Mouse (Mus musculus): ENCODE measurements around the gene Lgals8. TPM values are rescaled to one million over a fixed set of nuclear protein-coding genes. Genes with fewer than 3 reads are reported as not detected.
A peak's percentile ranks its signal among the peaks of the same experiment; 100 is the strongest.

Lgals8 gene
- polyA plus RNA-seq, 1 experiment from 2014 or later, result 20.8 TPM

DNA sequence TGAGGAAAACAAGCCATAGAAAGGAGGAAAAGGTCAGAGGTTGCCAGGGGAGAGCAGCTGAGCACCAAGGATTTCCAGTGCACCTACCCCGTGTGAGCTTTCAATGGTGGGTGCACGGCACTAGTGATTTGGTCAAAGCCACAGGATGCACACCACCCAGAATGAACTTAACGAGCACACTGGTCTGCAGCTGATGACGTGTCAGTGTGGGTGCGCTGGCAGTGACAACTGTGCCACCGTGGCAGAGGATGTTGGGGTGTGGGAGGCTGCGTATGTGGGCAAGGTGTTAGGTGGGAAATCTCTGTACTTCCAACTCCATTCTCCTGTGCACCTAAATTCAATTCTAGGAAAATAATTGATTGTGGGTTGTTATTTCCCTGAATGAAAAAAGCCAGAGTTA, 34.4 kb upstream of the Lgals8 start:
- 82% methylated on average over 7 of the region's 7 CpGs for WGBS
- Histone ChIP-seq H3K4me3 (ENCODE audit: low read depth, low read length) (no peak overlapping the region), H3K9ac (no peak overlapping the region), H3K4me1 (ENCODE audit: insufficient read depth) (no peaks in the 10 kb centered on the region), H3K27ac (ENCODE audit: low read depth) (no peak overlapping the region), H3K27me3 (ENCODE audit: insufficient read depth, low read length) (no peaks in the 10 kb centered on the region), H3K4me2 (no peak overlapping the region), H3K9me3 (ENCODE audit: low read depth, low read length) (no peaks in the 10 kb centered on the region), H3K36me3 (ENCODE audit: insufficient read depth) (no peaks in the 10 kb centered on the region)
- ATAC-seq (ENCODE audit: insufficient read depth) (no peak), DNase-seq (no peak)
- TF ChIP-seq CTCF (IDR thresholded peaks at IDR 0.05; ENCODE audit: low read depth), result no peak

DNA sequence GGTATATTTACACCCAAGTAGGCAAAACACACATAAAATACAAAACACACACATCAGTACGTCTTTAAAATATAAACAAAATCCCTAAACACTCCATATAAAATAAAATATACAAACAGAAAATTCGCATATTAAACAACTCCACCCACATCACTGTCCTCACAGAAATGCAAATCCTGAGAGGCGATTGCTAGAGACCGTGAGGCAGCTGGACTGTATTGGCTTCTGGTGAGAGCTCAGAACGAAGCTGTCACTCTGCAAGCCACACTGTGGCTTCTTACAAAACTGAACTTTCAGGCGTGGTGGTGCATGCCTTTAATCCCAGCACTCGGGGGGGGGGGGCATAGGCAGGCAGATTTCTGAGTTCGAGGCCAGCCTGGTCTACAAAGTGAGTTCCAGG, 33.1 kb upstream of the Lgals8 start:
- Histone ChIP-seq H3K4me1 (ENCODE audit: insufficient read depth) (no peaks in the 10 kb centered on the region), H3K27ac (ENCODE audit: low read depth) (no peak overlapping the region), H3K4me3 (ENCODE audit: low read depth, low read length) (no peak overlapping the region), H3K36me3 (ENCODE audit: insufficient read depth) (no peaks in the 10 kb centered on the region), H3K9ac (no peak overlapping the region), H3K27me3 (ENCODE audit: insufficient read depth, low read length) (no peaks in the 10 kb centered on the region), H3K9me3 (ENCODE audit: low read depth, low read length) (no peaks in the 10 kb centered on the region), H3K4me2 (no peak overlapping the region)
- WGBS, result 34% methylated on average over 8 of the region's 8 CpGs
- TF ChIP-seq CTCF (IDR thresholded peaks at IDR 0.05; ENCODE audit: low read depth), result no peak
- DNase-seq (peak; percentile 70), ATAC-seq (ENCODE audit: insufficient read depth) (peak; percentile 88)

DNA sequence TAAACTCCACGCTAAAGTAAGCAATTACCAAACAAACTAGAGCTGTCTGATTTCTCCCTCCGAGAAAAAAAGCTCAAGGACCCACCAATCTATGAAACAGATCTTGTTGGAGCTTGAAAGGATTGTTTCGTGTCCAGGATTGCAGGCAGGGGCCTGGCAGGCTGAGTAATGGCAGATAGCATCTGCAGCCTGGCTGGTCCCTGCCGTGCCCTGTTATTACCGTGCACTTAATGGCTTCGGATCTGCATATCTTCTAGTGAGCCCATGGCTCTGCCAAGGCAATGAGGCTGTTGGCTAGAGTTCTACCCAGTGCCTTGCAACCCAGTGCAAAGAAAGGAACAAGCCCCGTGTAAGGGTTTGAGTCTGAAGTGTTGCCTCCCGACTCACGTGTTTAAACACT, 30.0 kb upstream of the Lgals8 start:
- Histone ChIP-seq H3K4me3 (ENCODE audit: low read depth, low read length) (no peak overlapping the region), H3K9me3 (ENCODE audit: low read depth, low read length) (no peaks in the 10 kb centered on the region), H3K4me2 (no peak overlapping the region), H3K36me3 (ENCODE audit: insufficient read depth) (no peaks in the 10 kb centered on the region), H3K9ac (no peak overlapping the region), H3K27me3 (ENCODE audit: insufficient read depth, low read length) (no peaks in the 10 kb centered on the region), H3K4me1 (ENCODE audit: insufficient read depth) (no peaks in the 10 kb centered on the region), H3K27ac (ENCODE audit: low read depth) (no peak overlapping the region)
- 90% methylated on average over 9 of the region's 9 CpGs for WGBS
- no peak for TF ChIP-seq CTCF (IDR thresholded peaks at IDR 0.05; ENCODE audit: low read depth)
- DNase-seq, result no peak
- no peak for ATAC-seq (ENCODE audit: insufficient read depth)

DNA sequence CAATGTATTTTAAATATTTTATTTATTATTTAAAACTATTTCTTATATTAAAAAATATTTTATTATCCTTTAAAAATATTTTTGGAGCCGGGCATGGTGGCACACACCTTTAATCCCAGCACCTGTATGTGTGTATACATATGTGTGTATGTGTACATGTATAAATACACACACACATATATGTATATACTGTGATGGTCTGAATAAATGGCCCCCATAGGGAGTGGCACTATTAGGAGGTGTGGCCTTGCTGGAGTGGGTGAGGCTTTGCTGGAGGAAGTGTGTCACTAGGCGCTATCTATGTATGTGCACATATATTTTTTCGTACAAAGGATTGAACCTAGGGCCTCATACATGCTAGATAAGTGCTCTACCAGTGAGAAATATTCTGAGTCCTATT, 27.8 kb upstream of the Lgals8 start:
- Histone ChIP-seq H3K4me1 (ENCODE audit: insufficient read depth) (no peaks in the 10 kb centered on the region), H3K9ac (no peak overlapping the region), H3K9me3 (ENCODE audit: low read depth, low read length) (no peaks in the 10 kb centered on the region), H3K27me3 (ENCODE audit: insufficient read depth, low read length) (no peaks in the 10 kb centered on the region), H3K4me2 (no peak overlapping the region), H3K4me3 (ENCODE audit: low read depth, low read length) (no peak overlapping the region), H3K36me3 (ENCODE audit: insufficient read depth) (no peaks in the 10 kb centered on the region), H3K27ac (ENCODE audit: low read depth) (no peak overlapping the region)
- TF ChIP-seq CTCF (IDR thresholded peaks at IDR 0.05; ENCODE audit: low read depth), result no peak
- WGBS, result 87% methylated on average over 3 of the region's 3 CpGs
- no peak for ATAC-seq (ENCODE audit: insufficient read depth)
- DNase-seq, result no peak

DNA sequence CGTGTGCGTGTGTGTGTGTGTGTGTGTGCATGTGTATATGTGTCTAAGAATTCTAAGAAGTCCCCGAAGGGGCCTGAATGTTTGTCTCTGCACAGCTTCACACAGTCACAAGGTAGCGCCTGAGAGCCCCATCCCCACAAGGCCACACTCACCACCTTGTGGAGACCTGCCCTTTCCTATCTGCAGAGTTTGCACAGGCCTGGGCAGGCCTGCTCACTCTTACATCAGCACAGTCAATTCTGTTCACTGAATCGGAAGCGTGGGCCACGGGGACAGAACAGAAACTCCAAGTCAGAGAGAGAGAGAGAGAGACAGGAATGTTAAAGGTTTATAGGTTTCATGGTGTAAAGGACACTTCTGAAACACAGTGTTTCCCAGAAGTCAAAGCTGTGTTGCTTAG, 20.9 kb upstream of the Lgals8 start:
- H3K27me3 ChIP-seq (ENCODE audit: insufficient read depth, low read length), result no peaks in the 10 kb centered on the region
- H3K36me3 ChIP-seq (ENCODE audit: insufficient read depth), result no peaks in the 10 kb centered on the region
- H3K4me3 ChIP-seq (ENCODE audit: low read depth, low read length), result no peak overlapping the region
- WGBS, result 77% methylated on average over 7 of the region's 7 CpGs
- H3K4me1 ChIP-seq (ENCODE audit: insufficient read depth), result no peaks in the 10 kb centered on the region
- H3K4me2 ChIP-seq, result no peak overlapping the region
- H3K27ac ChIP-seq (ENCODE audit: low read depth), result no peak overlapping the region
- TF ChIP-seq CTCF (IDR thresholded peaks at IDR 0.05; ENCODE audit: low read depth), result no peak
- ATAC-seq (ENCODE audit: insufficient read depth), result peak; percentile 65
- no peaks in the 10 kb centered on the region for H3K9me3 ChIP-seq (ENCODE audit: low read depth, low read length)
- no peak overlapping the region for H3K9ac ChIP-seq
- DNase-seq, result no peak

DNA sequence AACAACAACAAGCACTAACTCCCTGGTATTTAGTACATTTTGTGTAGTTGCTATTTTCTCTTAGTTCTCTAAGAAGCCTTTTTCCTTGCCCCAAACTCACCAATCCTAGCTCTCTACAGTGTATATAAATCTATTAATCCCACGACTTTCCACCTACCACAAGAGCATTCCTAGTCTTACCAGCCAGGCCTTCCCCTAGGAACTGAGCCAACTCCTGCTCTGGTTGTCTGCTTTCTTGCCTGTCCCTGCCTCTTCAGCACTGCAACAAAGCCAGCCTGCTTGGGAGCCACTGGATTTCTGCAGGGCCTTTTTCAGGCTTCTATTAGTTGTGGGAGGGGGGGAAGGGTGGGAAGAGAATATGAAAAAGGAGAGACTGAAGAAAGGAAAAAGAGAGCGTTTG, 20.5 kb upstream of the Lgals8 start:
- H3K4me2 ChIP-seq, result no peak overlapping the region
- H3K36me3 ChIP-seq (ENCODE audit: insufficient read depth), result no peaks in the 10 kb centered on the region
- no peak overlapping the region for H3K9ac ChIP-seq
- H3K4me3 ChIP-seq (ENCODE audit: low read depth, low read length), result no peak overlapping the region
- no peaks in the 10 kb centered on the region for H3K9me3 ChIP-seq (ENCODE audit: low read depth, low read length)
- WGBS, result 60% methylated on average over 2 of the region's 2 CpGs
- no peak overlapping the region for H3K27ac ChIP-seq (ENCODE audit: low read depth)
- ATAC-seq (ENCODE audit: insufficient read depth), result no peak
- DNase-seq, result peak; percentile 20
- H3K4me1 ChIP-seq (ENCODE audit: insufficient read depth), result no peaks in the 10 kb centered on the region
- no peak for TF ChIP-seq CTCF (IDR thresholded peaks at IDR 0.05; ENCODE audit: low read depth)
- no peaks in the 10 kb centered on the region for H3K27me3 ChIP-seq (ENCODE audit: insufficient read depth, low read length)

DNA sequence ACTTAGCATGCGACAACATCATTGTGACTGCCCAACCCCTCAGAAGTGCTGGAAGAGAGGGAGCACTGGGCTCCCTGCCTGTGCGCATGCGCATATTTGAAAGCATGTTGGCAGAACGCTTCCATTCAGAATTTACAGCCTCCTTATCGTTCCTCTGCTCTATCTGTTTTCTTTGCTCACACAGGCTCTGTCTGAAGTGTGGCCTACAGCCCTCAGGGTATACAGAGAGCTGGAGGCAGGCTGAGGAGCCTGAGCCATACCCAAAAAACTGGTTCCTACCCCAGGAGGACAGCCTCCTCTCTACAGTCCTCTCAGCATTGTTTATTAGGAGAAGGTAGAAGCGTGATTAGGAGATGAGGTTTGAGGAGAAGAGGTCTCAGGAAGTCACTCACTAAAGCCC, 15.1 kb upstream of the Lgals8 start:
- no peak for DNase-seq
- no peak overlapping the region for H3K9ac ChIP-seq
- 70% methylated on average over 6 of the region's 6 CpGs for WGBS

DNA sequence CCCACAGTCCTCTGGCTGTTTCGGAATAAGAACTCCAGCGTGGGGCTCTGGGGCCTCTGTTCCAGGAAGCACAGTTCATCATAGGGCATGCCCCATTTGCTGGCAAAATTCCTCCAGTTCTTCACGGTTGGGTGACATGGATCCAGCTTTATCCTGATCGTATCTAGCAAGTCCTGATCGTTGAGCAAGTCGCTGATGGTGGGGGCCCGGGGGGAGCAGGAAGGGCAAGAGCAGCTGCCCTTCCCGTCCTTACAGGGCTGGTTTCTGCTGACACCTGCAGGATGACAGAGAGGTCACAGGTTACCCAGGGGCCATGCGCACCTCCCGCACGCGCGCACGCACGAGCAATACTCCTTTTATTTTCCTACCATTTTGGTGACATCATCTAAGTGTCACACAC, 13.6 kb upstream of the Lgals8 start:
- 78% methylated on average over 15 of the region's 15 CpGs for WGBS

More for the DNA sequence above, 15.1 kb upstream of the Lgals8 start:
- Histone ChIP-seq H3K27ac (ENCODE audit: low read depth) (no peak overlapping the region), H3K4me3 (ENCODE audit: low read depth, low read length) (no peak overlapping the region), H3K4me2 (no peak overlapping the region), H3K9me3 (ENCODE audit: low read depth, low read length) (no peaks in the 10 kb centered on the region), H3K36me3 (ENCODE audit: insufficient read depth) (no peaks in the 10 kb centered on the region), H3K27me3 (ENCODE audit: insufficient read depth, low read length) (no peaks in the 10 kb centered on the region), H3K4me1 (ENCODE audit: insufficient read depth) (no peaks in the 10 kb centered on the region)
- ATAC-seq (ENCODE audit: insufficient read depth), result no peak
- no peak for TF ChIP-seq CTCF (IDR thresholded peaks at IDR 0.05; ENCODE audit: low read depth)

More for the DNA sequence above, 13.6 kb upstream of the Lgals8 start:
- Histone ChIP-seq H3K9me3 (ENCODE audit: low read depth, low read length) (no peaks in the 10 kb centered on the region), H3K4me3 (ENCODE audit: low read depth, low read length) (no peak overlapping the region), H3K9ac (no peak overlapping the region), H3K27ac (ENCODE audit: low read depth) (no peak overlapping the region), H3K36me3 (ENCODE audit: insufficient read depth) (no peaks in the 10 kb centered on the region), H3K4me1 (ENCODE audit: insufficient read depth) (no peaks in the 10 kb centered on the region), H3K4me2 (no peak overlapping the region), H3K27me3 (ENCODE audit: insufficient read depth, low read length) (no peaks in the 10 kb centered on the region)
- DNase-seq (no peak), ATAC-seq (ENCODE audit: insufficient read depth) (no peak)
- TF ChIP-seq CTCF (IDR thresholded peaks at IDR 0.05; ENCODE audit: low read depth), result no peak
